Mouse (Mus musculus) monocyte, adult 5-6 weeks (primary cell): ENCODE measurements around the gene Cox4i1. TPM values are rescaled to one million over a fixed set of nuclear protein-coding genes. Genes with fewer than 3 reads are reported as not detected.

Experiments
- ATAC-seq: fragments of 153-309, 156-312 bp; replicated peaks from 2 replicates; pipeline ENCODE4 v1.8.0; 2017; ENCODE audit warnings: mild to moderate bottlenecking; ENCODE audit not compliant: low TSS enrichment, insufficient number of reproducible peaks, severe bottlenecking, poor library complexity, low FRiP score
- total RNA-seq: library from RNA; stranded (forward); fragments of 200-1000, 200-491, 200-594 nt; gene quantifications from 3 replicates; pipeline ENCODE4 v1.2.3, GENCODE M21; 2017

Cox4i1 gene
- total RNA-seq, 1 experiment from 2014 or later, result 356 TPM

DNA sequence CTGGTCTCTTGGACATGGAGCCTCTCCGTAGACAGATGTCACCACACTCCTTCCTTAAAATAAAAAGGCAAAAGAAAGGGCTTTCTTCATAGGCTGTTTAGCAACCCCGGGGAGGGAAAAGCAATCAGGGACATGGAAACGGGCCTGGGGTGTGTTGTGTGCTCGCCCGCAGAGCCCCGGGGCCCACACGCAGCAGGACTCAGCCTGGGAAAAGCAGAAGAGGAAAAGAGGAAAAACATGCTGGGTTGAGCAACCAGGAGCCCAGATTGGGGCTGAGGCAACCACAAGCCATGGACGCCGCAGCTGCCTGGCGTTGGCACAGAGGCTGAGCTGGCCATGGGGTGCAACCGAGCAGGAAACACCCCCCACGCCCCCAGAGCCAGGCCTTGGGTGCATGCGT lies 18.0 kb downstream of the Cox4i1 start:
- ATAC-seq, result peak; percentile 74

DNA sequence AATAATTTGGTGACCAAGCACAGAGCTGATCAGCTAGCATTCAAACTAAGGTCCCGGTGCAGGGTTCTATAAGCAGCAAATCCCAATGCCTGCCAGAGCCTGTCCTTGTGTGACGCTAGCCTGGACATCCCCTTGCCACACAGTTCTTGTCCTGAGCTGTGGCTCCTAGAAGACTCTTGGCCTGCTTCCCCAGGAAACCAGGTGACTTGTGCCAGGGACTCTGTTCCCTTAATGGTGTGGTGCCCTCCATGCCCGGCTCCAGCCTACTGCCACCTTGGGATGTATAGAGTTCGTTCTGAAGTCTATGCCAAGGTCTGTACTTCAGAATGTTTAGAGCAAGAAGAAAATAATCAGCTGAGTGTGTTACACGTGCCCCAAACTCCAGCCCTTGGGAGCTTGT lies 18.6 kb downstream of the Cox4i1 start:
- ATAC-seq, result no peak

DNA sequence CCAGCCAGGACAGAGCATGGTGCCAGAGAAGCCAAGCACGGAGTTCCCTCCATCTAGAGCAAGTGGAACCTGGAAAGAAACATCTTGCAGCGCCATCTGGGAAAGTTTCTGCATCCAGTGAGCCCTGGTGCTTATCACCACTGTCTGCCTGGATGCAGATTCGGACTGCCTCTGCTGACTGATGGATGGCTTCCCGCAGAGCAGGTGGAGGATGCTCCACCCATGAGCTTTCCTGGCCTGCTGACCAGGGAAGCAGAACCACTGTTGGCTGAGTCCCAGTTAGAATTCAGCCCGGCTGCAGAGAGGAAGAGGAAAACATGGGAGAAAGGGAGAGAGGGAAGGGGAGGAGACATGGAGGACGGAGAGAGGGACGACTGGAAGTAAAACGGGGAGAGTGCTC lies 19.8 kb downstream of the Cox4i1 start:
- no peak for ATAC-seq

DNA sequence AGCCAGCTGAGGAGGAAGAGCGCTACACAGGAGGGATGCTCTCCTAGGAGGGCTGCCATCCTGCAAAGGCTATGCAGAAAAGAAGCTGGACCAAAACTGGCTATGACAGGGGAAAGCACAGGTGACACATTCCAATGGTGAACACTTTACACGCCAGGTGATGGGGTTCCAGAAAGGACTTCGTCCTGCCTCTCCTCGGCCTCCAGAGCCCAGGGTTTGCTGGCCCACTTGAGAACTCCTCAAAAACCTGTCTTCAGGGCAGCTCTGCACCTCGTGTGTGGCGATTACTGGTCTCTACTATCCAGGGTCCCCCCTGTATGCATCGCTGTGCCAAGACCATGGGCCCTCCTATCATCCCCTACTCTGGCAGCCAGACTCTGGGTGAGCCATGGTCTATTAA lies 20.5 kb downstream of the Cox4i1 start:
- ATAC-seq, result no peak

DNA sequence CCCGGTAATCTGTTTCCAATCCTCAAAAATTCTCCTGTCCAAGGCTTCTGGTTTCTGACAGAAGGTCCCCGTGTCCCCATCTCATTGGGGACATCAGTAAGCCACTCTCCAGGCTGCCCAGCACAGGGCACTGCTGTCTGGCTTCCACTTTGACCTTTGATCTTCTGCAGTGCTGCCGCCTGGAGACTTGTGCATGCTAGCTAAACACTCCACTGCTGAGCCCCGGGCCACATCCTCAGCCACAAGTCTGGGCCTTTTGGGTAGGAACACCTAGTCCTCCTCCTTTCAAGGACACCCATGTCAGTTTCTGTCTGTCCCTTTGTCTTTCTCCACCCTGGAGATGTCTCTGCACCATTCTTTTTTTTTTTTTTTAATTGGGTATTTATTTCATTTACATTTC lies 24.9 kb downstream of the Cox4i1 start:
- ATAC-seq, result no peak

DNA sequence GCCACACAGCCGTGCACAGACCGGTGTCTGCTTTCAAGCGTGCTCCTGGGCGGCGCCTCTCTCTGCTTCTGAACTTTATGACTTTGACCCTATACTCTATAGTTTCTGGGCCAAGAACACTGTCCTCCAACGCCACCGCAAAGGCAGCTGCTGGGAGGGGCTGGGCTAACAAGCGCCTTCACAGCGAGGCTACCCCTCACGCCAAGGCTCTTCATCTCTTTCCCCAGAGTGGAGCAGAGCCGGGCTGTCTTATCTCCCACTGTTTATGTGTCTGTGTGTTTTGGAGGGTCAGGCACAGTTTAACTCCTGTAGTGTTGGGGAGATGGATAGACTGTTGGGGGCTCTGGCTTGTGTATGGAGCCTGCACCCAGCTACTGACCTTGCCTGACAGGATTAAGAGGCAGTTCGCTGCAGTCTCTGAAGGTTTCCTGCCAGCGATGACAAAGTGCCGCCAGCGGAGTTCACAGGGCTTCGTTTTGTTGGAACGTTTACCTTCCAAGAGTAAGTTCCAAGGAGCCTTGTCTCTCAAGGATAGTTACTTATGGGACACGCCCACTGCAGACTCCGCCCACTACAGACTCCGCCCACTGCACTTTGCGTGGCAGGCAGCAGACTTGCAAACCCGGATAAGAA lies 26.0 kb downstream of the Cox4i1 start:
- peak; percentile 49; the same call in 1 of the 2 replicates for ATAC-seq

DNA sequence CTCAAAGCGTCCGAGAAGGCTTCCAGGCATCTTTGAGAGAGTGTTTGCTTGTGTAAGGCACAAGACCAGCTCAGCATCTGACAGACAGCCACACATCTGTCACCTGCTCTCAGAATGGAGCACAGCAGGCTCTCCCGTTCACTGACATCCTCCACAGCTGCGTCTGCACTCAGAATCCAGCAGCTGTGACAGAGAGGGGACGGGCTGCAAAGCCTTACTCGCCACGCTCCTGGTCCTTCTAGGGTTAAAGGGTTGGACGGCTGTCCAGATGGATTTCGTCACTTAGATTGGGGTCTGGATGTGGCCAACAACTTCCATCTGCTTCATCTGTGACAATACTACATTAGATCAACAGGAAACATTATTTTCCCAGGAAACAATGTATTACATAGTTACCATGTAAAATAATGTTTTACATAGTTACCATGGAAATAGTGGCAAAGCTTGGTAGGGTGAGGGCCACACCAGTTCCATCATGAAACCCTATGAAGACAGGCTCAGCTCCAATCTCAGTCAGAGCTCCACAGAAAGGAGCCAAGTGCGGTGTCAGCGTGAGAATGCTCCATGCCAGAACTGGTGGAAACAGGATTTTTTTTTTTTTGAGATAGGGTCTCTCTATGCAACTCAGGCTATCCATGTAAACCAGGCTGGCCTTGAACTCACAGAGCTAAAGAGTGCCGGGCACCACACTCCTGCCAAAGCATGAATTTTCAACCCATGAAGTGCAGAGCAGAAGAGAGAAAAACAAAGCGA lies 28.6 kb downstream of the Cox4i1 start:
- ATAC-seq, result no peak

DNA sequence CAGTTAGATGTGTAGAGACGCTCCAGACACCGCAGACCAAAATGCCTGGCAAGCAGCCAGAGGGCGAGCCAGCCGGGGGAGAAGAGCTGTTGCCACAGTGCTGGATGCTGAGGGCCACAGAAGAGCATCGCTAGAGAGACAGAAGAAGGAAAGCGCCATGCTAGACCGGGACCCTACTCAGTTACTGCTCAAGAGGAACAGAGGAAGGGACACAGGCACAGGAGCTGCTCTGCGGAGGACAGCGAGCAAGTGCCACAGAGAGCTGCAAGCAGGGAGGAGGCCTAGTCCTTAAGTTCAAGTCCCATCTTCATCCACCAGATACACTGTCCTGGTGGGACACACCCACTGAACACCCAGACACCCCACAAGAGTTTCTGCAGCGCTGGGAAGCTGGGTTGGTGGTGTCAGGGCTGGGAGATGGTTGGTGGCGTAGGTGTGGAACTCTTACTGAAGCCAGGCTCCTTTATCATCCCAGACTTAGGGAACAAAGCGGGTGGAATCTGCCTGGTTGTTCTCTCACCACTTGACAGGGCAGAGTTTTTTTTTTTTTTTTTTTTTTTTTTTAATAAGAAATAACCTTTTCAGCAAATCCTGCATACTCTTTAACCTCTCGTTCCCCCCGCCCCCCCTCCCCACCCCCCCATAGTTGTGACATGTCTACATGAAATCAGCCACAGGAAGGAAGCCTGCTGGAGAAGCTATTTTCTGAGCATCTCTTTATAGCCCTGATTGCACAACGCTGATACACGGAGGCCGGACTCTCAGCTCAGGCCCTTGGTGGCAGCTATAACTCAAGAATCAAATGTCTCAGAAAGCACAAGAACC lies 29.3 kb downstream of the Cox4i1 start:
- ATAC-seq, result peak; percentile 34

DNA sequence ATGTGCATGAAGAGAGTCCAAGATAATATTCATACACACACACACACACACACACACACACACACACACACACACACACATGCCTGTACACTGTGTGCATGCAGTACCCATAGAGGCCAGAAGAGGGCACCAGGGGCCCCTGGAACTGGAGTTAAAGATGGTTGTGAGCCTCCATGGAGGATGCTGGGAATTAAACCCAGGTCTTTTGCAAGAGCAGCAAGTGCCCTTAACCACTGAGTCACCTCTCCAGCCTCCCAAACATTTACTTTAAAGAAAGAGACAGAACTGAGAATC lies 29.9 kb downstream of the Cox4i1 start:
- ATAC-seq, result no peak

DNA sequence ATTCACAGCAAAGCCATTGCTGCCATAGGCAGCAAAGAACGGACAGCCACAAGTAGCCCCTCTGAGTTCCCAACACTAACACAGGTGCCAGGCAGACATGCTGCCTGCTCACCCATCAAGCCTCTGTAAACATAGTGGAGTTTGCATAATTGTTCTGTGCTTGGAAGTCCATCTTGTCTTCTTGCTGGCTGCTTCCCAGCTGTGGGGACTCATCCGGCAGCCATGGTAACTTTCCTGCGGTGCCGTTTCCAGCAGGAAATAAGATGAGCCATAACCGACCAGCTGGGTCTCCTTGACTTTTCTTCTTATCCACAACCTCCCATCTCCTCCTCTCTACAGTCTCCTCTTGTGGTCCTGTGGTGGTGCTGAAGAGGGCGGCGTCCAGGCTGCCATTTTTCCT lies 30.4 kb downstream of the Cox4i1 start:
- no peak for ATAC-seq

DNA sequence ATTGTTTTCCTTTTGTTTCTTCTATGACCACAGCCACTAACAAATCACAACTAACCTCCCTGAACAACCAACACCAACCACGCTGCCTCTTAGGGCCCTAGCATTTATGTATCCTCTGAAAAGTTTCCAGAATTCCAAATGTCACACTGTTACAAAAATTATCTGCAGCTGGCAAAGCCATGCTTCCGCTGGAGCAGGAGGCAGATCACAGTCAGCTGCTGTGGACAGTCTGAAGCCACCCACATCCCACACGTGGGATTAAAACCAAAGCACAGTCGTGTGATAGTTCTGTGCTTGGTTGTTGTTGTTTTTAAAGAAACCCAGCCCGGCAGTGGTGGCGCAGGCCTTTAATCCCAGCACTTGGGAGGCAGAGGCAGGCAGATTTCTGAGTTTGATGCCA lies 31.1 kb downstream of the Cox4i1 start:
- no peak for ATAC-seq

DNA sequence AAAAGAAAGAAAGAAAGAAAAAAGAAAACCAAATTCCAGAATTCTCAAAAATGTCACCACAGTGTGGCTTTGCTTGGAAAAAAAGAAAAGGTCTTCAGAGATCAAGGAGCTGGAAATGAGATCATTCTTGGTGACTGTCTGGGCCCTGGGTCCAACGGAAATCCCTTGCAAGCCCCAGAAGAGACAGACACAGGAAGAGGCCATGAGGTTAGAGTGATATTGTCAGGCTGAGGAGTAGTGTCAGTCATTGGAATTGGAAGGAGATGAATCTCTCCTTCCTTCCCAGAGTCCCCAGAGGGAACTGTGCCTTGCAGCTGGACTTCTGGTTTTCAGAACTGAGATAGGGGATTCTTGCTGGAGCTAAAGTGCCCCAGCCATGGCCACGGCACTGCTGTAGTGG lies 31.5 kb downstream of the Cox4i1 start:
- no peak for ATAC-seq

DNA sequence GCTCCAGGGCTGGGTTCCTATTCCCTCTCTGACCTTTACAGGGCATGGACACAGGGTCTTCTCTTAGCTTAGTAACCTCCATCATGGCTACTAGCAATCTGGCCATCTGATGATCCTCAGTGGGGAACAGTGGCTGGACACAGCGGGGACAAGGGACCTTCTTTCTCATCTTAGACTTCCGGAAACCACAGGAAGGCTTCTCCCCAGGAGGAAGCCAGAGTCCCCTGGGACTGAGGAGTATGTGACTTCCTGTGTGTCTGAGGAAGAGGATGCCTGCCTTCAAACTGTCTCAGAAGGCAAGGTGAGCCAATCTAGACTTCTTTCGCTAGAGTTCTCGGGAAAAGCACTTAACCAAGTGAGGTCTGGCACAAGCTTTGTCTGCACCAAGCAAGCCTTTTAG lies 32.0 kb downstream of the Cox4i1 start:
- ATAC-seq, result no peak

DNA sequence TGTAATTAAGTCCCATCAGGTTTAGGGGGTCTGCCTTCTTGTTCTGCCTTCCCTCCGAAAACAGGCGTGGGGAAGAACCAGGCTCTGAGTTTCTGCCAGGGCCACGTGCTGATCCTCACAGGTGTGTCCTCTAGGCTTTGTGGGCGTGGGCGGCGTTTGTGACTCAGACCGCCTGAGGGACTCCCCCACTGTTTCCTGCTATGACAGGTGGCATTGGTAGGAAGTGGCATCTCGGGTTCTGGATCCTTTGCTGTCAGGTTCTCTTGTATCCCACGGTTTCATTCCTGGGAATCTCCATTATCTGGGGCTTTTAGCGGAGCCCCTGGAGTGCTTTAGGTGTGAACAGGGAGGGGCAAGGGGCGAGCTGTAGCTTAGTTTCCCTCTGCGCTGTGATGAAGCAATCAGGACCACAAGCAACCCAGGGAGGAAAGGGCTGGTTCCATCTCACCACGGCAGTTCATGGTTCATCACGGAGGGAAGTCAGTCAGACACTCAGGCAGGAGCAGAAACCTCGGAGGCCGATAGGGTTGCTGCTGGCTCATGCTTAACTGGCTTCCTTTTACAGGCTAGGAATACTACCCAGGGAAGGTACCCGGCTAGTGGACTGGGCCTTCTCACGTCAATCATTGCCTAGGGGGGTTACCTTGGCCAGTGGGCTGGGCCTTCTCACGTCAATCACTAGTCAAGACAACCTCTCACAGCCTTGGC lies 33.9 kb downstream of the Cox4i1 start:
- ATAC-seq, result peak; percentile 72

DNA sequence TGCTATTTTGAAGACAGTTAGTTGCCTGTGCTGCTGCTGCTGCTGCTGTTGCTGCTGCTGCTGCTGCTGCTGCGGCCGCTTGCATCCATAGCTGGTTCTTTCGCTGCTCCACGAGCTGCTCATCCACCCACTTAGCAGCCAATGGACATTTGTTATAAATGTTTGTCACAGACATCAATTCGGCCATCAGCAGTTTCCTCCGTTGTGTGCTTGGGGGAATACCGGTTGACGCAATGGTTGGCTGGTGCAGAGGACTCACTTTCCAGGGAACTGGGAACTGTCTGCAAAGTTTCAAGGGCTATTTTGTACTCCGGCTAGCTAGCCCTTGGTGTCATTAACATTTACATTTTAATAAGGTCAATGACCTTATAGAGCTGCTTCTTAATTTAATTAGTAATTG lies 36.2 kb downstream of the Cox4i1 start:
- ATAC-seq, result no peak

DNA sequence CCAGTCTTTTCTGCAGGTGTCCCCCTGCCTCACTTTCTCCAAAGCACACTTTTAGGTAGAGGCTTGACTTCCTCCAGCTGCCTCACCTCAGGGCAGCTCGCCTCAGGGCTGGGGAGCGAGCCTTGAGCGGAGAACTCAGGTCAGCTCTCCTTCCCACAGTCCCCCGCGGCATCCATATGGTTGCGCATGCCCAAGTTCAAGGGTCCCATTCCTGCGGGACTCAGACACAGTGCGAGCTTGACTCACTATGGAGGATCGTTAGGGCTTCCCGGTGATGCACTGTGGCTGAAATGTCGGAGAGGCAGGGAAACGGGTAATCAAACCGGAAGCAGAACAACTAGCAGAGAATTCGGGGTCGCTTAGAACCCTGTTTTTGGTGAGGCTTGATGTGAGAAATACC lies 37.1 kb downstream of the Cox4i1 start:
- ATAC-seq, result no peak

DNA sequence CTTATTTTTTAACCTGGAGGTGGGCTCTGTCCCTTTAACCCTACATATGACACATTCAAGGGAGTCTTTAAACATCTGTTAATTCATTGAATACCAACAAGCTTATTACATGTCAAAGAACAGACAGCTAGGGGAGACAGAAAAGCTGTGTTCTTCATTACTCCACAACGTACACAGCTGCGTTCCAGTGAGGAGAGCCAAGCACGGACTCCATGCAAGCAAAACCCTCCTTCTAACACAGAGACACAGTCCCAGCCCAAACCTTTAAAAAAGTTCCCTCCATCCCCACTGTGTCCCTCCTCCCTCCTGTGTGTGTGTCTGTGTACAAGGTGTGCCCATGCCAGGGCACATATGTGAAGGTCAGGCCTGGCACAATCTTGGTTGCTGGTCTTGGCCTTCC lies 38.2 kb downstream of the Cox4i1 start:
- ATAC-seq, result no peak

DNA sequence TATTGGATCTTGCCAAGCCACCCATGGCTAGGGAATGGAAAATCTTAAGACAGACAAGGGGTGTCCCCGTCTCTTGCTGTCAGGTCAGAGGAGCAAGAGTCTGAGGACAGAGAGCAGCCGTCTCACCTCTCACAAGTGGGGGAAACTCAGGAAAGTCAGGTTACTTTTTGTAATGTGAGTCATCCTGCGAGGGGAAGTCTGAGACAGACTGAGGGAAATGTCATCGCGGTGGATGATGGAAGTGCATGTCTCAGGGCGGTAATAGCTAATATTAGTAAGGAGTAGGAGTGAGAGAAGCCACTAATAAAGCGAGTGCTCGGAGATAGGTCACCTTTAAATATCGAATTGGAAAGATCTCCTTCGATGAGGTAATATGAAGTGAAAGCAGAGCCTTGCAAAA lies 41.2 kb downstream of the Cox4i1 start:
- ATAC-seq, result peak; percentile 60; the same call in 1 of the 2 replicates

DNA sequence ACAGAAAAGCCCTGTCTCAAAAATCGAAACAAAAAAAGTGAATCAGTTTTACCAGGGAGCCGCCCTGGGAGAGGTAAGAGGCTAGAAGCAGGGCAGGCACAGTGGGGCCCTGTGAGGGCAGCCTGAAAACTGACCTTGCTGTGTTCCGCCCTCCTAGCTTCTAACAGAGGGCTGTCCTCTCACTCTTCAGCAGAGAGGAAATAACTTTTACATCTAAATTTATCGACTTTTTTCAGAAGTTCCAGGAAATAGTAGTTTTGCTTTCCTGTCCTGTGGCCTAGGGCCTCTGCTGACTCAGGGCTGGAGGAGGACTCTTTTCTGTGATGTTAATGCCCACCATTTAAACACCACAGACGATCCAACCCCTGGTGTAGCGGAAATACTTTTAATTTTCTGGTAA lies 47.2 kb downstream of the Cox4i1 start:
- ATAC-seq, result peak; percentile 78
